Mouse (Mus musculus): ENCODE results near the gene Draxin.

Gene Draxin

DNA sequence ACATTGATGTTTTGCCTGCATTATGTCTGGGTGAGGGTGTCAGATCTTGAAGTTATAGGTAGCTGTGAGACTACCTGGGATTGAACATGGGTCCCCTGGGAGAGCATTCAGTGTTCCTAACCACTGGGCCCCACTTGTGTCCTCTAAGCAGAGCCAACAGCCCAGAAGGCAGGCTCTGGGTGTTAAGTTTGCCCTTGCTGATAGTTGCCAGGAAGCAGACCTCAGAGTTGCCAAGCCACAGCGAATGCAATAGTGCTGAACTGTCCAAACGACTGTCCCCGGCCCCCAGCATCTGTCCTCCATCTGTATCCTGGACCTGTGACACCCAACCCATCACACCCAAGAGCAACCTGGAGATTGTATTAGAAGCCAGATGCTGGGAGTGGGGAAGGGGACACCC is 31.8 kb downstream of the Draxin start:
- H3K36me3 ChIP-seq (ENCODE audit: insufficient read depth, low read length) = no peaks in the 10 kb centered on the region
- H3K27me3 ChIP-seq (ENCODE audit: insufficient read depth, low read length) = no peaks in the 10 kb centered on the region
- H3K4me3 ChIP-seq (replicated peaks; ENCODE audit: low read length) = no peak overlapping the region
- peaks cover 75% of the 10 kb centered on the region for H3K4me1 ChIP-seq (replicated peaks; ENCODE audit: low read depth, low read length)
- TF ChIP-seq POU5F1 (IDR thresholded peaks at IDR 0.05; ENCODE audit: borderline replicate concordance, low read length) (no peak), NANOG (IDR thresholded peaks at IDR 0.05; ENCODE audit: borderline replicate concordance, low read length) (no peak), CTCF (conservative IDR thresholded peaks at IDR 0.05; ENCODE audit: low read length) (no peak)
- no peaks in the 10 kb centered on the region for H3K9me3 ChIP-seq (ENCODE audit: low read length)

GRCm38 (mm10) chr4:148097936-148098335 is 32.6 kb downstream of the Draxin start:
- no peaks in the 10 kb centered on the region for H3K9me3 ChIP-seq (ENCODE audit: low read length)
- TF ChIP-seq CTCF (conservative IDR thresholded peaks at IDR 0.05; ENCODE audit: low read length) (no peak), POU5F1 (IDR thresholded peaks at IDR 0.05; ENCODE audit: borderline replicate concordance, low read length) (no peak), NANOG (IDR thresholded peaks at IDR 0.05; ENCODE audit: borderline replicate concordance, low read length) (no peak)
- H3K27me3 ChIP-seq (ENCODE audit: insufficient read depth, low read length) = no peaks in the 10 kb centered on the region
- H3K4me1 ChIP-seq (replicated peaks; ENCODE audit: low read depth, low read length) = peaks cover 79% of the 10 kb centered on the region
- H3K4me3 ChIP-seq (replicated peaks; ENCODE audit: low read length) = no peak overlapping the region
- H3K36me3 ChIP-seq (ENCODE audit: insufficient read depth, low read length) = no peaks in the 10 kb centered on the region

GRCm38 (mm10) chr4:148095081-148095480 is 35.4 kb downstream of the Draxin start:
- Histone ChIP-seq H3K4me3 (replicated peaks; ENCODE audit: low read length) (no peak overlapping the region), H3K36me3 (ENCODE audit: insufficient read depth, low read length) (no peaks in the 10 kb centered on the region), H3K9me3 (ENCODE audit: low read length) (no peaks in the 10 kb centered on the region), H3K4me1 (replicated peaks; ENCODE audit: low read depth, low read length) (peaks cover 74% of the 10 kb centered on the region), H3K27me3 (ENCODE audit: insufficient read depth, low read length) (no peaks in the 10 kb centered on the region)
- TF ChIP-seq POU5F1 (IDR thresholded peaks at IDR 0.05; ENCODE audit: borderline replicate concordance, low read length) = no peak
- TF ChIP-seq CTCF (conservative IDR thresholded peaks at IDR 0.05; ENCODE audit: low read length) = no peak
- TF ChIP-seq NANOG (IDR thresholded peaks at IDR 0.05; ENCODE audit: borderline replicate concordance, low read length) = no peak

DNA sequence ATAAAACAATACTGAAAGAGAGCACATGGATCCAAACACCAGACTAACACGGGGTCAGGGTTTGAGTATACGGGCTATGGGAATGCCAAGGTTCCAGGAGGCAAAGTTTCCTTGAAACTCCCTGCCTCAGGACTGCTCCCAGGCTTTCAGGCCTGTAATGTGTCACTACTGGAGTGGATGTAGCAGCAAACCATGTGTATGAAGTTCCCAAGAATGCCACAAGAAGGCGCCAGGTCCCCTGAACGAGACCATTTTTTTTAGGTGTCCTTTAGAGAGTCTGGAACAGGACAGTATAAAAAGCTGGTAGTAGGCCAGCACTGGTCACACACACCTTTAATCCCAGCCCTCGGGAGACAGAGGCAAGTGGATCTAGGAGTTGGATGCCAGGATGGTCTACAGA is 36.3 kb downstream of the Draxin start:
- H3K9me3 ChIP-seq (ENCODE audit: low read length) = no peaks in the 10 kb centered on the region
- H3K27me3 ChIP-seq (ENCODE audit: insufficient read depth, low read length) = no peaks in the 10 kb centered on the region
- TF ChIP-seq POU5F1 (IDR thresholded peaks at IDR 0.05; ENCODE audit: borderline replicate concordance, low read length) (no peak), NANOG (IDR thresholded peaks at IDR 0.05; ENCODE audit: borderline replicate concordance, low read length) (no peak), CTCF (conservative IDR thresholded peaks at IDR 0.05; ENCODE audit: low read length) (peak; percentile 71)
- H3K4me3 ChIP-seq (replicated peaks; ENCODE audit: low read length) = no peak overlapping the region
- H3K4me1 ChIP-seq (replicated peaks; ENCODE audit: low read depth, low read length) = peaks cover 74% of the 10 kb centered on the region
- H3K36me3 ChIP-seq (ENCODE audit: insufficient read depth, low read length) = no peaks in the 10 kb centered on the region

DNA sequence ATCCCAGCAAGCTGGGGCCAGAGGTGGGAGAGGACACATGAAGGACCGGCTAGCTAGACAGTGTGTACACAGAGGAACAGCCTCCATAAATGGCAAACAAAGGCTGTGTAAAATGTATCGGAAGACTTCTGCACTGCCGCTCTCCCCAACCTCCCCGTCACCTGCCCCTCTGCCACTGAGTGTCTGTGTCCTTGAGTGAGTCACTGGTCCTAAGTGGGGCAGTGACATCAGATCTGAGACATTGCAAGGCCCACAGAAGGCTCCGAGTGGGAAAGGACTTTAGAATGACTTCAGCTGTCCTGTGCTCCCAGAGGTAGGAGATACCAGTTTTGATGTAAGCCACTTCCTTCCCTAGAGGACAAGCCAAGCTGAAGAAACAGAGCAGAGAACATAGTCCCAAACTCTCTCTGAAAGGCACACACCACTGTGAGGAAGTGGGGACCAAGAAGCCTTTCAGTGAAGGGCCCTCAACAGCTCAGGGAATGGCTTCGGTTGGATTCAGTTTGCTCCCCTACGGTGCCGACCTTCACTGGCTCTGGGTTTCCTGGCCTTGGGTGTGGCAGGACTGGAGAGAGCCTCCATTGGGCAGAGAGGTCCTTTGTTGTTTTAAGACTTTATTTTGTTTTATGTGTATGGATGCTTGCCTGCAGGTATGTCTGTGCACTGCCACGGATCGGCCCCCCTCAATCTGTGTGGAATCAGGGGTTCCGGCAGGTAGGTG is 37.8 kb downstream of the Draxin start:
- no peaks in the 10 kb centered on the region for H3K36me3 ChIP-seq (ENCODE audit: insufficient read depth, low read length)
- peak overlapping the region; percentile 54 for H3K4me3 ChIP-seq (replicated peaks; ENCODE audit: low read length)
- H3K9me3 ChIP-seq (ENCODE audit: low read length) = no peaks in the 10 kb centered on the region
- H3K4me1 ChIP-seq (replicated peaks; ENCODE audit: low read depth, low read length) = peaks cover 75% of the 10 kb centered on the region
- TF ChIP-seq NANOG (IDR thresholded peaks at IDR 0.05; ENCODE audit: borderline replicate concordance, low read length) = no peak
- no peak for TF ChIP-seq CTCF (conservative IDR thresholded peaks at IDR 0.05; ENCODE audit: low read length)
- no peak for TF ChIP-seq POU5F1 (IDR thresholded peaks at IDR 0.05; ENCODE audit: borderline replicate concordance, low read length)
- no peaks in the 10 kb centered on the region for H3K27me3 ChIP-seq (ENCODE audit: insufficient read depth, low read length)

DNA sequence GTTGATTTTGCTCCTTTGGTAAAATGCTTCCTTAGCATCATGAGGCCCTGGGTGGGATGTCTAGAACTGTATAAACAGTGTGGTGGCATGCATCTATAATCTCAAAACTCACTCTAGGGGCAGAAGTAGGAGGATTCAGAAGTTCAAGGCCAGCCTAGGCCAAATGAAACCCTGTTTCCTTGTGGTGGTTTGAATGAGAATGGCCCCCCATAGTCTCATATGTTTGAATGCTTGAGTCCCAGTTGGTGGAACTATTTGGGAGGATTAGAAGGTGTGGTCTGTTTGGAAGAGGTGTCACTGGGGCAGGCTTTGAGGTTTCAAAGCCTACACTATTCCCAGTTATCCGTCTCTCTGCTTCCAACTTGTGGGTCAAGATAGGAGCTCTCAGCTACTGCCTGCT is 39.3 kb downstream of the Draxin start:
- Histone ChIP-seq H3K4me1 (replicated peaks; ENCODE audit: low read depth, low read length) (peaks cover 69% of the 10 kb centered on the region), H3K27me3 (ENCODE audit: insufficient read depth, low read length) (no peaks in the 10 kb centered on the region), H3K9me3 (ENCODE audit: low read length) (no peaks in the 10 kb centered on the region), H3K36me3 (ENCODE audit: insufficient read depth, low read length) (peaks cover 5% of the 10 kb centered on the region), H3K4me3 (replicated peaks; ENCODE audit: low read length) (no peak overlapping the region; the same call in 1 of the 2 replicates)
- TF ChIP-seq NANOG (IDR thresholded peaks at IDR 0.05; ENCODE audit: borderline replicate concordance, low read length) (no peak), CTCF (conservative IDR thresholded peaks at IDR 0.05; ENCODE audit: low read length) (no peak), POU5F1 (IDR thresholded peaks at IDR 0.05; ENCODE audit: borderline replicate concordance, low read length) (no peak)

- peak overlapping the region; percentile 94; the same call in 1 of the 2 replicates for H3K4me3 ChIP-seq (replicated peaks; ENCODE audit: low read length)
- H3K36me3 ChIP-seq (ENCODE audit: insufficient read depth, low read length) = peaks cover 10% of the 10 kb centered on the region
- TF ChIP-seq CTCF (conservative IDR thresholded peaks at IDR 0.05; ENCODE audit: low read length) (no peak), POU5F1 (IDR thresholded peaks at IDR 0.05; ENCODE audit: borderline replicate concordance, low read length) (no peak)
- H3K27me3 ChIP-seq (ENCODE audit: insufficient read depth, low read length) = no peaks in the 10 kb centered on the region
- no peaks in the 10 kb centered on the region for H3K9me3 ChIP-seq (ENCODE audit: low read length)
- peaks cover 64% of the 10 kb centered on the region for H3K4me1 ChIP-seq (replicated peaks; ENCODE audit: low read depth, low read length)
Measured at GRCm38 (mm10) chr4:148089166-148089565, 41.3 kb downstream of the Draxin start.

DNA sequence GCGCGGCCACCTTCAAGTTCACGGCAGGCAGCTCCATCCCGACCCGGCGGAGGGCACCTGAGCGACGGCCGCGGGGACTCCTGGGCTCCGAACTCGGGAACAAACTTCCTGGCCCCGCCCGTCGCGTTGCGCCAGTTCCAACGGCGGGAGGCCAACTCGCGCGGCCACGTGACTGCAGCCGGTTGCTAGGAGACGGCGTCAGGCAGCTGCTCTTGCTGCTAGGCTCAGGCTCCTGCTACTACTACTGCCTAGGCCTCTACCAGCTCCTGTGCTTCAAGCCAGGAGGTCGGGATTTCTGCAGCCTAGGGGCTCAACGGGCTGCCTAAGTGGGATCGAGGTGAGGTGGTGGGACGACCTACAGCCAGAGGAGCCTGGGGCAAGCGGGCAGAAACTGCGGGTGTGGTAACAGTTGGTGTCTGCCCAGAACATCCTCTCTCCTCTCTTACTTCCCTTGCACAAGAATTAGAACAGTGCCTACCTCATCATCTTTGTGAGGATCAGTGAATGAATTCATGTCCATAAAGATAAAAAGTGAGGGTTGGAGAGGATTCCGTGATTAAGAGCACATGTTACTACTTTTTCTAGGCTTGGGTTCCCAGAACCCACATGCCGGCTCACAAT is 42.5 kb downstream of the Draxin start, which contains the start of gene Agtrap:
Gene Agtrap (minus strand): TSS at position 125 of the 621 bp plus-strand sequence.
- Histone ChIP-seq H3K9me3 (ENCODE audit: low read length) (no peaks in the 10 kb centered on the region), H3K27me3 (ENCODE audit: insufficient read depth, low read length) (no peaks in the 10 kb centered on the region), H3K36me3 (ENCODE audit: insufficient read depth, low read length) (peaks cover 16% of the 10 kb centered on the region), H3K4me1 (replicated peaks; ENCODE audit: low read depth, low read length) (peaks cover 64% of the 10 kb centered on the region), H3K4me3 (replicated peaks; ENCODE audit: low read length) (peak within 1 kb of the TSS; percentile 94)
- TF ChIP-seq POU5F1 (IDR thresholded peaks at IDR 0.05; ENCODE audit: borderline replicate concordance, low read length) (no peak), NANOG (IDR thresholded peaks at IDR 0.05; ENCODE audit: borderline replicate concordance, low read length) (no peak), CTCF (conservative IDR thresholded peaks at IDR 0.05; ENCODE audit: low read length) (no peak)

Measured in E14TG2a.4 (cell line).